Mouse (Mus musculus) CH12.LX (cell line): ENCODE measurements at regions not wholly inside any gene's neighbourhood (a gene's known extent, or its start where the extent isn't known, plus 50 kb on each side); places are given as distances from the start of the nearest gene placed in this dataset.

Source experiments
- DNase-seq: peaks from one replicate; pipeline ENCODE4 v3.0.0-alpha.2; 2013; ENCODE audit errors: extremely low read depth
- H3K27ac ChIP-seq: 2 replicates; pipeline ENCODE4 v1.5.1; 2012; ENCODE audit warnings: low read depth, mild to moderate bottlenecking, control low read depth, moderate library complexity; ENCODE audit not compliant: insufficient read depth
- H3K27me3 ChIP-seq: replicated peaks from 2 replicates; pipeline ENCODE3; 2012; ENCODE audit warnings: inconsistent platforms
- H3K36me3 ChIP-seq, 2 experiments: replicated peaks in 1 of 2; 2 replicates each; pipeline versions ENCODE3 to v1.6.1; 2012; ENCODE audit warnings: inconsistent platforms in 1 of 2, low read length in 1 of 2, mild to moderate bottlenecking in 1 of 2, mixed read lengths in 1 of 2, moderate library complexity in 1 of 2; ENCODE audit not compliant: control insufficient read depth in 1 of 2, insufficient read depth in 1 of 2
- H3K4me1 ChIP-seq, 2 experiments: 2 replicates each; pipeline ENCODE4 v1.6.1; 2012; ENCODE audit warnings: inconsistent platforms in 1 of 2, moderate library complexity in 1 of 2; ENCODE audit not compliant: insufficient read depth in 2 of 2, control insufficient read depth in 1 of 2
- H3K4me2 ChIP-seq: 2 replicates; pipeline ENCODE4 v1.6.1; 2012; ENCODE audit warnings: low read depth, mild to moderate bottlenecking, control low read depth; ENCODE audit not compliant: poor library complexity, insufficient read depth, severe bottlenecking
- H3K4me3 ChIP-seq, 3 experiments: fragments of 150-350 bp in 1 of 3; sonication (generic) in 1 of 3; replicated peaks in 1 of 3; 2 replicates each; pipeline versions ENCODE3 to v1.5.1; 2011 to 2012; ENCODE audit warnings: low read depth in 2 of 3, low read length in 2 of 3, mild to moderate bottlenecking in 2 of 3, moderate library complexity in 2 of 3, control low read depth in 1 of 3, improper control_type of control experiment in 1 of 3, inconsistent platforms in 1 of 3, mixed read lengths in 1 of 3; ENCODE audit not compliant: poor library complexity in 1 of 3
- H3K79me2 ChIP-seq: replicated peaks from 2 replicates; pipeline ENCODE4 v1.6.1; 2012; ENCODE audit warnings: mild to moderate bottlenecking, moderate library complexity; ENCODE audit not compliant: control insufficient read depth, poor library complexity, insufficient read depth, severe bottlenecking; ENCODE audit errors: extremely low read depth
- H3K9ac ChIP-seq: 2 replicates; pipeline ENCODE4 v1.6.1; 2012; ENCODE audit warnings: low read depth, mild to moderate bottlenecking, control low read depth, moderate library complexity; ENCODE audit not compliant: insufficient read depth
- H3K9me3 ChIP-seq: replicated peaks from 2 replicates; pipeline ENCODE3; 2012; ENCODE audit warnings: low read length, inconsistent platforms, mixed read lengths
- CHD1 ChIP-seq: IDR thresholded peaks from 2 replicates; pipeline ENCODE4 v1.6.1; 2012; ENCODE audit warnings: low read depth, low read length, improper control_type of control experiment, inconsistent platforms
- CHD2 ChIP-seq: IDR thresholded peaks from 2 replicates; pipeline ENCODE4 v1.6.1; 2011; ENCODE audit warnings: low read length, improper control_type of control experiment
- CTCF ChIP-seq, 2 experiments: IDR thresholded peaks in 1 of 2; conservative IDR thresholded peaks in 1 of 2; 2 replicates each; pipeline ENCODE4 v1.5.1; 2011 to 2012; ENCODE audit warnings: low read depth in 2 of 2, low read length in 2 of 2, improper control_type of control experiment in 1 of 2, inconsistent platforms in 1 of 2, mild to moderate bottlenecking in 1 of 2, moderate library complexity in 1 of 2
- ELF1 ChIP-seq: IDR thresholded peaks from 2 replicates; pipeline ENCODE4 v1.6.1; 2014; ENCODE audit warnings: low read depth, mild to moderate bottlenecking, inconsistent platforms, low read length, improper control_type of control experiment
- ETS1 ChIP-seq: conservative IDR thresholded peaks from 2 replicates; pipeline ENCODE4 v1.6.1; 2012; ENCODE audit warnings: low read depth, mild to moderate bottlenecking, inconsistent platforms, low read length, improper control_type of control experiment, moderate library complexity
- HCFC1 ChIP-seq: IDR thresholded peaks from 2 replicates; pipeline ENCODE4 v1.6.1; 2012; ENCODE audit warnings: low read depth, mild to moderate bottlenecking, inconsistent platforms, low read length, improper control_type of control experiment
- JUND ChIP-seq: conservative IDR thresholded peaks from 2 replicates; pipeline ENCODE4 v1.6.1; 2011; ENCODE audit warnings: low read depth, low read length, improper control_type of control experiment
- MEF2A ChIP-seq: IDR thresholded peaks from 2 replicates; pipeline ENCODE4 v1.6.1; 2014; ENCODE audit warnings: low read depth, mild to moderate bottlenecking, inconsistent platforms, low read length, improper control_type of control experiment, borderline replicate concordance
- MXI1 ChIP-seq: IDR thresholded peaks from 2 replicates; pipeline ENCODE4 v1.6.1; 2011; ENCODE audit warnings: mild to moderate bottlenecking, low read depth, low read length, improper control_type of control experiment
- MYC ChIP-seq: IDR thresholded peaks from 2 replicates; pipeline ENCODE4 v1.6.1; 2011; ENCODE audit warnings: low read depth, mild to moderate bottlenecking, improper control_type of control experiment, low read length
- NELFE ChIP-seq: IDR thresholded peaks from 2 replicates; pipeline ENCODE4 v1.6.1; 2011; ENCODE audit warnings: low read depth, low read length, improper control_type of control experiment
- NRF1 ChIP-seq: IDR thresholded peaks from 2 replicates; pipeline ENCODE4 v1.6.1; 2014; ENCODE audit warnings: low read depth, mild to moderate bottlenecking, inconsistent platforms, low read length, improper control_type of control experiment, moderate library complexity
- PAX5 ChIP-seq: IDR thresholded peaks from 2 replicates; pipeline ENCODE4 v1.6.1; 2012; ENCODE audit warnings: low read length, inconsistent platforms, mixed read lengths
- POLR2A ChIP-seq: IDR thresholded peaks from 2 replicates; pipeline ENCODE4 v1.6.1; 2011; ENCODE audit warnings: low read depth, mild to moderate bottlenecking, improper control_type of control experiment, low read length
- POLR2AphosphoS2 ChIP-seq: IDR thresholded peaks from 2 replicates; pipeline ENCODE4 v1.6.1; 2011; ENCODE audit warnings: low read depth, low read length, improper control_type of control experiment
- RCOR1 ChIP-seq: conservative IDR thresholded peaks from 2 replicates; pipeline ENCODE4 v1.6.1; 2012; ENCODE audit warnings: low read depth, mild to moderate bottlenecking, inconsistent platforms, low read length, improper control_type of control experiment
- SMC3 ChIP-seq: IDR thresholded peaks from 2 replicates; pipeline ENCODE4 v1.6.1; 2011; ENCODE audit warnings: low read depth, low read length, improper control_type of control experiment
- TCF12 ChIP-seq: IDR thresholded peaks from 2 replicates; pipeline ENCODE4 v1.6.1; 2014; ENCODE audit warnings: low read depth, mild to moderate bottlenecking, inconsistent platforms, low read length, improper control_type of control experiment
- UBTF ChIP-seq: IDR thresholded peaks from 2 replicates; pipeline ENCODE4 v1.6.1; 2012; ENCODE audit warnings: low read depth, mild to moderate bottlenecking, inconsistent platforms, low read length, improper control_type of control experiment, moderate library complexity
- USF1 ChIP-seq: IDR thresholded peaks from 2 replicates; pipeline ENCODE4 v1.6.1; 2014; ENCODE audit warnings: low read depth, mild to moderate bottlenecking, inconsistent platforms, low read length, improper control_type of control experiment
- ZKSCAN1 ChIP-seq: IDR thresholded peaks from 2 replicates; pipeline ENCODE4 v1.6.1; 2012; ENCODE audit warnings: low read depth, inconsistent platforms, low read length, improper control_type of control experiment, borderline replicate concordance
- ZMIZ1 ChIP-seq: IDR thresholded peaks from 2 replicates; pipeline ENCODE4 v1.6.1; 2012; ENCODE audit warnings: low read depth, mild to moderate bottlenecking, inconsistent platforms, low read length, improper control_type of control experiment
- ZNF384 ChIP-seq: IDR thresholded peaks from 2 replicates; pipeline ENCODE4 v1.6.1; 2012; ENCODE audit warnings: low read depth, low read length, improper control_type of control experiment, inconsistent platforms
- dilution Hi-C: fragments of 300-500 bp; cut with MboI; formaldehyde crosslinking; loops from 2 replicates; pipeline ENCODE4 v1.14.3; 2020; ENCODE audit warnings: low sequenced_read_pairs; ENCODE audit not compliant: extremely low pct_unique_long_range_greater_than_20kb, extremely low pct_ligation_motif_present
- in situ Hi-C: fragments of 300-500 bp; cut with MboI; formaldehyde crosslinking; loops from 3 replicates; pipeline ENCODE4 v1.14.3; 2019; ENCODE audit warnings: low sequenced_read_pairs, low pct_ligation_motif_present, low pct_unique_long_range_greater_than_20kb, mixed read lengths

GRCm38 (mm10) chr14:46179024-46179423 lies 200.2 kb upstream of the Gm15217 start:
- Histone ChIP-seq H3K27me3 (no peaks in the 10 kb centered on the region), H3K79me2 (no peaks in the 10 kb centered on the region), H3K36me3 (no peaks in the 10 kb centered on the region), H3K4me3 (no peak overlapping the region), H3K9ac (no peak overlapping the region), H3K4me1 (peaks cover 0 to 29% of the 10 kb centered on the region in 2 experiments; a peak in 2 of 4 replicates), H3K4me2 (no peak overlapping the region), H3K9me3 (no peaks in the 10 kb centered on the region), H3K27ac (no peak overlapping the region)
- peak; percentile 31 for DNase-seq
- dilution Hi-C loops = no loop called here
- TF ChIP-seq PAX5 = no peak
- TF ChIP-seq NRF1 = no peak
- TF ChIP-seq JUND = no peak
- no peak for TF ChIP-seq ZKSCAN1
- TF ChIP-seq MXI1 = no peak
- no peak for TF ChIP-seq SMC3
- no peak for TF ChIP-seq ELF1
- in situ Hi-C loops = no loop called here

- dilution Hi-C loops (no loop called here), in situ Hi-C loops (no loop called here)
- H3K4me2 ChIP-seq = no peak overlapping the region
- H3K27ac ChIP-seq = no peak overlapping the region
- H3K36me3 ChIP-seq = no peaks in the 10 kb centered on the region
- H3K79me2 ChIP-seq = no peaks in the 10 kb centered on the region
- H3K9ac ChIP-seq = no peak overlapping the region
- H3K9me3 ChIP-seq = no peaks in the 10 kb centered on the region
- peaks cover 0 to 29% of the 10 kb centered on the region in 2 experiments; a peak in 2 of 4 replicates for H3K4me1 ChIP-seq
- no peaks in the 10 kb centered on the region for H3K27me3 ChIP-seq
- no peak for DNase-seq
- TF ChIP-seq HCFC1 (no peak), NELFE (no peak), MEF2A (no peak), MYC (no peak), ZNF384 (no peak), POLR2AphosphoS2 (no peak), CHD1 (no peak), CTCF (conservative IDR thresholded peaks at IDR 0.05 in 1 of 2, IDR thresholded peaks at IDR 0.05 in 1 of 2; ENCODE audit: low read depth in 2 of 2, low read length in 2 of 2) (no peak)
- H3K4me3 ChIP-seq = no peak overlapping the region
Observed at GRCm38 (mm10) chr14:46191639-46192399, 187.4 kb upstream of the Gm15217 start.

GRCm38 (mm10) chr14:46193577-46193976 lies 185.6 kb upstream of the Gm15217 start:
- H3K4me2 ChIP-seq = no peak overlapping the region
- no peaks in the 10 kb centered on the region for H3K27me3 ChIP-seq
- H3K27ac ChIP-seq = no peak overlapping the region
- no peaks in the 10 kb centered on the region for H3K79me2 ChIP-seq
- in situ Hi-C loops (no loop called here), dilution Hi-C loops (no loop called here)
- DNase-seq = no peak
- H3K4me3 ChIP-seq = no peak overlapping the region
- TF ChIP-seq TCF12 (no peak), NRF1 (no peak), CHD2 (no peak), ETS1 (no peak), USF1 (no peak), UBTF (no peak), RCOR1 (no peak), ZMIZ1 (no peak), ZNF384 (no peak), SMC3 (no peak), POLR2A (no peak)
- H3K36me3 ChIP-seq = no peaks in the 10 kb centered on the region
- H3K9me3 ChIP-seq = no peaks in the 10 kb centered on the region
- peaks cover 0 to 23% of the 10 kb centered on the region in 2 experiments; a peak in 2 of 4 replicates for H3K4me1 ChIP-seq
- H3K9ac ChIP-seq = no peak overlapping the region
